21 mouse cellular contexts compared by ENCODE assay signal in the genomic region with DNA sequence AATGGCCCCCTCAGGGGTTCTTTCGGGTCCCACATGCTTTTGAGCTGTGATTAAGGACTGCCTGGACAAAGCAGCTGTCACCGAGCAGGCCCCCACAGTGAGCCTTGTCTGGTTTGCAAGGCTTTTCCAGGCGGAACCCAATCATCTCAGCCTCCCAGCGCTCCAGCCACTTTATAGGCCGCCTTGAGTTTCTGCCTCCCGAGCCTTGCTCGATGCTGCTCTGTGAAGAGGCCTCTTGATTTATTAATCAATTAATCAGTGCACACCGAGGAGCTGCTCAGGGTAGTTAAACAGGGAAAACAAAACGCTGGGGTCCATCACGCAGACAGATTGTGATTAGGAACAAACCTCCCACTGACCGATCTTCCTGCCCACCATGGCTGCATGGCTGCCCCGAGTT.
DNase-seq lines count a peak whose midpoint lies in the region; ATAC-seq and TF ChIP-seq lines count a peak whose summit lies in the region.
"Had no signal": no experiment of that assay in that cellular context is flagged by ENCODE, and none has a peak within 500 bp of the region (broad histone marks: within the 10 kb centered on the region; RNA-seq: fewer than 3 reads in every experiment).

No protein-coding gene starts in this region.

- peak; percentile 43 for DNase-seq in limb, embryonic 10.5 days (ENCODE audit: low spot score)
- DNase-seq in lung, postnatal 0 days (ENCODE audit: low spot score) = no peak
- DNase-seq in spleen, postnatal 14 days (ENCODE audit: low spot score in 2 of 2) = no peak
- DNase-seq: adrenal gland, postnatal 10 days; cerebellum, postnatal 10 days; kidney, postnatal 25 days; layer of hippocampus, adult 9-11 months; lung, adult 18-20 months; right cerebral cortex, postnatal 14 days; thymus, adult 18-20 months had no signal

- no peak for TF ChIP-seq CTCF in lung, postnatal 0 days (IDR thresholded peaks at IDR 0.05)

- no peak overlapping the region; the same call in 1 of the 2 replicates for H3K9ac ChIP-seq in hindbrain, embryonic 13.5 days
- H3K9ac ChIP-seq in hindbrain, embryonic 16.5 days (ENCODE audit: low read depth, low read length) = no peak overlapping the region
- no peak overlapping the region for H3K9ac ChIP-seq in midbrain, embryonic 13.5 days (replicated peaks)
- no peak overlapping the region for H3K9ac ChIP-seq in midbrain, embryonic 16.5 days (ENCODE audit: low read depth, low read length)
- H3K9ac ChIP-seq in neural tube, embryonic 15.5 days (replicated peaks) = no peak overlapping the region
- H3K9ac ChIP-seq in lung, postnatal 0 days (replicated peaks; ENCODE audit: low read depth) = no peak overlapping the region
- H3K9ac ChIP-seq: forebrain, embryonic 12.5 days; stomach, embryonic 15.5 days had no signal

- no peaks in the 10 kb centered on the region for H3K27me3 ChIP-seq in hindbrain, embryonic 13.5 days
- no peaks in the 10 kb centered on the region for H3K27me3 ChIP-seq in hindbrain, embryonic 16.5 days (replicated peaks; ENCODE audit: control insufficient read depth, insufficient read depth, low read length)
- no peaks in the 10 kb centered on the region for H3K27me3 ChIP-seq in midbrain, embryonic 13.5 days
- H3K27me3 ChIP-seq in midbrain, embryonic 16.5 days (ENCODE audit: control insufficient read depth, insufficient read depth, low read depth, low read length) = no peaks in the 10 kb centered on the region
- no peaks in the 10 kb centered on the region for H3K27me3 ChIP-seq in limb, embryonic 10.5 days (ENCODE audit: low read depth, poor library complexity, severe bottlenecking)
- no peaks in the 10 kb centered on the region for H3K27me3 ChIP-seq in neural tube, embryonic 15.5 days (replicated peaks)
- no peaks in the 10 kb centered on the region for H3K27me3 ChIP-seq in lung, postnatal 0 days (replicated peaks; ENCODE audit: insufficient read depth, low read length)
- H3K27me3 ChIP-seq: forebrain, embryonic 12.5 days; megakaryocyte, embryonic 14.5 days; Patski; stomach, embryonic 15.5 days had no signal

- ATAC-seq in hindbrain, embryonic 13.5 days (ENCODE audit: low FRiP score) = 0 out of 2 replicates have a peak, but pooled peaks have one; percentile 32
- ATAC-seq in hindbrain, embryonic 16.5 days = no peak; the same call in 1 of the 2 replicates
- ATAC-seq in midbrain, embryonic 13.5 days = 0 out of 2 replicates have a peak, but pooled peaks have one; percentile 17
- no peak for ATAC-seq in midbrain, embryonic 16.5 days
- peak; percentile 66 for ATAC-seq in neural tube, embryonic 15.5 days (ENCODE audit: low FRiP score)
- no peak for ATAC-seq in lung, postnatal 0 days
- ATAC-seq: Patski had no signal

- peaks cover 7% of the 10 kb centered on the region for H3K36me3 ChIP-seq in hindbrain, embryonic 13.5 days
- peaks cover 4% of the 10 kb centered on the region; the same call in 1 of the 2 replicates for H3K36me3 ChIP-seq in hindbrain, embryonic 16.5 days (ENCODE audit: control insufficient read depth, insufficient read depth, low read length)
- H3K36me3 ChIP-seq in midbrain, embryonic 13.5 days = no peaks in the 10 kb centered on the region
- 0 out of 2 replicates have a peak, but pooled peaks cover 3% of the 10 kb centered on the region for H3K36me3 ChIP-seq in midbrain, embryonic 16.5 days (ENCODE audit: control insufficient read depth, insufficient read depth, low read length)
- peaks cover 39% of the 10 kb centered on the region for H3K36me3 ChIP-seq in limb, embryonic 10.5 days
- H3K36me3 ChIP-seq in neural tube, embryonic 15.5 days = 0 out of 2 replicates have a peak, but pooled peaks cover 3% of the 10 kb centered on the region
- H3K36me3 ChIP-seq in lung, postnatal 0 days (ENCODE audit: insufficient read depth, low read length) = no peaks in the 10 kb centered on the region
- H3K36me3 ChIP-seq: forebrain, embryonic 12.5 days; stomach, embryonic 15.5 days had no signal

- H3K9me3 ChIP-seq in hindbrain, embryonic 13.5 days = no peaks in the 10 kb centered on the region
- H3K9me3 ChIP-seq in hindbrain, embryonic 16.5 days (ENCODE audit: control insufficient read depth, low read length) = no peaks in the 10 kb centered on the region
- H3K9me3 ChIP-seq in midbrain, embryonic 13.5 days = no peaks in the 10 kb centered on the region
- no peaks in the 10 kb centered on the region for H3K9me3 ChIP-seq in midbrain, embryonic 16.5 days (replicated peaks; ENCODE audit: control insufficient read depth, low read length, poor library complexity, severe bottlenecking)
- H3K9me3 ChIP-seq in limb, embryonic 10.5 days (replicated peaks) = no peaks in the 10 kb centered on the region
- H3K9me3 ChIP-seq in neural tube, embryonic 15.5 days (replicated peaks) = no peaks in the 10 kb centered on the region
- H3K9me3 ChIP-seq in lung, postnatal 0 days (ENCODE audit: low read length) = no peaks in the 10 kb centered on the region
- H3K9me3 ChIP-seq: forebrain, embryonic 12.5 days; stomach, embryonic 15.5 days had no signal

- 38% methylated on average over 12 of the region's 12 CpGs for WGBS in hindbrain, embryonic 13.5 days
- WGBS in hindbrain, embryonic 16.5 days = 33% methylated on average over 12 of the region's 12 CpGs
- WGBS in midbrain, embryonic 13.5 days = 64% methylated on average over 12 of the region's 12 CpGs
- 58% methylated on average over 12 of the region's 12 CpGs for WGBS in midbrain, embryonic 16.5 days
- 17% methylated on average over 12 of the region's 12 CpGs for WGBS in limb, embryonic 10.5 days
- 8% methylated on average over 12 of the region's 12 CpGs for WGBS in neural tube, embryonic 15.5 days
- 61% methylated on average over 12 of the region's 12 CpGs for WGBS in lung, postnatal 0 days

- H3K4me1 ChIP-seq in hindbrain, embryonic 13.5 days (replicated peaks) = peaks cover 22% of the 10 kb centered on the region
- H3K4me1 ChIP-seq in hindbrain, embryonic 16.5 days (ENCODE audit: control insufficient read depth, insufficient read depth, low read depth, low read length) = peaks cover 12% of the 10 kb centered on the region; the same call in 1 of the 2 replicates
- peaks cover 18% of the 10 kb centered on the region for H3K4me1 ChIP-seq in midbrain, embryonic 13.5 days (replicated peaks)
- peaks cover 13% of the 10 kb centered on the region for H3K4me1 ChIP-seq in midbrain, embryonic 16.5 days (ENCODE audit: control insufficient read depth, insufficient read depth, low read length)
- peaks cover 38% of the 10 kb centered on the region for H3K4me1 ChIP-seq in limb, embryonic 10.5 days
- H3K4me1 ChIP-seq in neural tube, embryonic 15.5 days = peaks cover 29% of the 10 kb centered on the region
- no peaks in the 10 kb centered on the region for H3K4me1 ChIP-seq in lung, postnatal 0 days (ENCODE audit: insufficient read depth, low read depth, low read length)
- H3K4me1 ChIP-seq: megakaryocyte, embryonic 14.5 days; stomach, embryonic 15.5 days had no signal

- no peak overlapping the region for H3K4me2 ChIP-seq in hindbrain, embryonic 13.5 days
- no peak overlapping the region for H3K4me2 ChIP-seq in hindbrain, embryonic 16.5 days (ENCODE audit: low read length)
- H3K4me2 ChIP-seq in midbrain, embryonic 13.5 days (replicated peaks) = no peak overlapping the region
- H3K4me2 ChIP-seq in midbrain, embryonic 16.5 days (ENCODE audit: low read length) = no peak overlapping the region
- no peak overlapping the region for H3K4me2 ChIP-seq in neural tube, embryonic 15.5 days
- no peak overlapping the region for H3K4me2 ChIP-seq in lung, postnatal 0 days (replicated peaks; ENCODE audit: low read depth, low read length)
- H3K4me2 ChIP-seq: forebrain, embryonic 12.5 days; liver, embryonic 11.5 days; stomach, embryonic 15.5 days had no signal

- 0 out of 2 replicates have a peak overlapping the region, but pooled peaks have one; percentile 45 for H3K27ac ChIP-seq in hindbrain, embryonic 13.5 days
- no peak overlapping the region for H3K27ac ChIP-seq in hindbrain, embryonic 16.5 days (ENCODE audit: low read depth, low read length)
- no peak overlapping the region for H3K27ac ChIP-seq in midbrain, embryonic 13.5 days
- H3K27ac ChIP-seq in midbrain, embryonic 16.5 days (ENCODE audit: low read length) = no peak overlapping the region
- H3K27ac ChIP-seq in limb, embryonic 10.5 days = no peak overlapping the region
- no peak overlapping the region; the same call in 1 of the 2 replicates for H3K27ac ChIP-seq in neural tube, embryonic 15.5 days (replicated peaks)
- no peak overlapping the region for H3K27ac ChIP-seq in lung, postnatal 0 days (ENCODE audit: low read length)
- H3K27ac ChIP-seq: forebrain, embryonic 12.5 days; left cerebral cortex, adult 2 months; stomach, embryonic 15.5 days had no signal

- no peak overlapping the region for H3K4me3 ChIP-seq in hindbrain, embryonic 13.5 days
- H3K4me3 ChIP-seq in hindbrain, embryonic 16.5 days (ENCODE audit: low read length) = no peak overlapping the region
- H3K4me3 ChIP-seq in midbrain, embryonic 13.5 days (replicated peaks) = no peak overlapping the region
- no peak overlapping the region for H3K4me3 ChIP-seq in midbrain, embryonic 16.5 days (ENCODE audit: low read depth, low read length)
- no peak overlapping the region for H3K4me3 ChIP-seq in limb, embryonic 10.5 days
- no peak overlapping the region for H3K4me3 ChIP-seq in neural tube, embryonic 15.5 days (replicated peaks)
- no peak overlapping the region for H3K4me3 ChIP-seq in lung, postnatal 0 days (ENCODE audit: low read depth, low read length)
- H3K4me3 ChIP-seq: forebrain, embryonic 12.5 days; left cerebral cortex, adult 2 months; megakaryocyte, embryonic 14.5 days; stomach, embryonic 15.5 days had no signal

- no peak for TF ChIP-seq EP300 in lung, postnatal 0 days (IDR thresholded peaks at IDR 0.05)

Comparison
In these comparisons a context has a peak if more than half of its experiments do, and no peak if none do; other contexts are left out.
1. ATAC-seq: peak in hindbrain, embryonic 13.5 days (single experiment), midbrain, embryonic 13.5 days (single experiment) and neural tube, embryonic 15.5 days (single experiment); none in hindbrain, embryonic 16.5 days (single experiment), midbrain, embryonic 16.5 days (single experiment) and lung, postnatal 0 days (single experiment).